Mouse (Mus musculus) forebrain, embryonic 15.5 days (tissue): ENCODE measurements around the gene Olfr1410. TPM values are rescaled to one million over a fixed set of nuclear protein-coding genes. Genes with fewer than 3 reads are reported as not detected.

Experiments
- ATAC-seq: fragments of 200-750 bp; cut with Nextera tagmentation; replicated peaks from 2 replicates; pipeline ENCODE4 v1.8.0; 2017; ENCODE audit warnings: mild to moderate bottlenecking, moderate TSS enrichment, moderate library complexity
- H3K27ac ChIP-seq: fragments of 300-500 bp; sonication (generic); replicated peaks from 2 replicates; pipeline ENCODE4 v1.5.1; 2015; ENCODE audit warnings: mild to moderate bottlenecking, inconsistent platforms
- H3K27me3 ChIP-seq: fragments of 300-500 bp; sonication (generic); 2 replicates; pipeline ENCODE4 v1.6.1; 2015; ENCODE audit warnings: inconsistent platforms
- H3K36me3 ChIP-seq: fragments of 300-500 bp; sonication (generic); 2 replicates; pipeline ENCODE4 v1.6.1; 2015; ENCODE audit warnings: mild to moderate bottlenecking, inconsistent platforms
- H3K4me1 ChIP-seq: fragments of 300-500 bp; sonication (generic); 2 replicates; pipeline ENCODE4 v1.6.1; 2015; ENCODE audit warnings: inconsistent platforms
- H3K4me2 ChIP-seq: fragments of 300-500 bp; sonication (generic); replicated peaks from 2 replicates; pipeline ENCODE4 v1.6.1; 2015; ENCODE audit warnings: mild to moderate bottlenecking, inconsistent platforms
- H3K4me3 ChIP-seq: fragments of 300-500 bp; sonication (generic); 2 replicates; pipeline ENCODE4 v1.5.1; 2015; ENCODE audit warnings: mild to moderate bottlenecking, inconsistent platforms
- H3K9ac ChIP-seq: fragments of 300-500 bp; sonication (generic); replicated peaks from 2 replicates; pipeline ENCODE4 v1.6.1; 2015; ENCODE audit warnings: mild to moderate bottlenecking, inconsistent platforms
- H3K9me3 ChIP-seq: fragments of 300-500 bp; sonication (generic); 2 replicates; pipeline ENCODE4 v1.6.1; 2016; ENCODE audit warnings: inconsistent platforms
- WGBS: fragments of 180-500 bp; shearing (Covaris S2); methylation state at CpG from one replicate; pipeline ENCODE4 v1.1.7; 2015; ENCODE audit warnings: mixed read lengths; 5-methylcytosine and 5-hydroxymethylcytosine counted together
- polyA plus RNA-seq: library from polyadenylated mRNA; unstranded; fragments of >200 nt; fragmentation: Nextera tagmentation; extraction: Ambion mirVana; gene quantifications from 2 replicates; pipeline ENCODE4 v1.2.1, GENCODE M21; 2015

The Olfr1410 gene
- not detected in 2 replicates for polyA plus RNA-seq

DNA sequence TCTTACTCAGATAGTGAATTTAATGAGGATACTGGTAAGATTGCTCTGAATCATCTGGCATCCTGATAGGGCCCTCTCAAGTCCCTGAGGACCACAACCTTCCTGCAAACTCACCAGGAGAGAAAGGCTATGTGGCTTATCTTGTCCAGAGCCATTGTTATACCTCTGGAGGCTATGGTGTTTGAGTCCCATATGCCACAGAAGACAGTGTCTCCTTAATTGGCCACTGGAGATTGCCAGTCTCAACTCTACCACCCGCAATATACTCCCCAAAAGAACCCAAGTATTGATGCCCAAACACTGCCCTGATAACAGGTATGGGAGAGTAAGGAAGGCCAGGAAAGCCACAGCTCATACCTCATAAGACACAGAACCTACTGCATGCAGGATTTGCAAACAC, at the start of gene Olfr1410:
TSS of gene Olfr1410 (plus strand) at position 301 of the 400 bp plus-strand sequence.
- no peak within 1 kb of the TSS for H3K27ac ChIP-seq
- no peak within 1 kb of the TSS for H3K4me3 ChIP-seq
- H3K4me1 ChIP-seq: no peaks in the 10 kb centered on the region
- 93% methylated on average over 1 of the region's 1 CpGs for WGBS
- no peak within 1 kb of the TSS for H3K4me2 ChIP-seq
- no peak within 1 kb of the TSS for H3K9ac ChIP-seq
- H3K27me3 ChIP-seq: no peaks in the 10 kb centered on the region
- ATAC-seq: no peak
- H3K36me3 ChIP-seq: no peaks in the 10 kb centered on the region
- H3K9me3 ChIP-seq: no peaks in the 10 kb centered on the region

DNA sequence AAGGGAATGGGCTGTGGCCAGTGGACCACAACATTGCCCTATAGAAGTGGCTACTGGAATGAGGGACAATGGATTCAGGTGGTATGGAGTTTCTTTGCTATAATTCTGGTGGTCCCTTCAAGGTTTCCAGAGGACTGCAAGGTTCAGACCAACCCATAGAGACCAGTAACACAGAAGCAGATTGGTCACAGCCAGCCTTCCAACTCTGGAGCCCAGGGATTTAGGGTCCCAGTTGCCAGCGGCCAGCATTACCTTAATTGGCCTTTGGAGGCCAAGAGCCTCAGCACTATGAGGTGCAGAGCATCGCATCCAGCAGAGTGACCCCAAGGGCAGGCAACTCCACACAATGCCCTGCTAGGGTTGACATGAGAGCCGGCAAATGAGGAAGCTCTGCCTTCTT, 34.6 kb upstream of the Olfr1410 start, which contains the start of gene Olfr1413:
TSS of gene Olfr1413 (plus strand) at position 301 of the 400 bp plus-strand sequence.
- no peak for ATAC-seq
- H3K27ac ChIP-seq: no peak within 1 kb of the TSS
- H3K9ac ChIP-seq: no peak within 1 kb of the TSS
- no peaks in the 10 kb centered on the region for H3K4me1 ChIP-seq
- no peak within 1 kb of the TSS for H3K4me3 ChIP-seq
- H3K27me3 ChIP-seq: no peaks in the 10 kb centered on the region
- no peaks in the 10 kb centered on the region for H3K9me3 ChIP-seq
- 86% methylated on average over 3 of the region's 3 CpGs for WGBS
- no peak within 1 kb of the TSS for H3K4me2 ChIP-seq
- no peaks in the 10 kb centered on the region for H3K36me3 ChIP-seq

DNA sequence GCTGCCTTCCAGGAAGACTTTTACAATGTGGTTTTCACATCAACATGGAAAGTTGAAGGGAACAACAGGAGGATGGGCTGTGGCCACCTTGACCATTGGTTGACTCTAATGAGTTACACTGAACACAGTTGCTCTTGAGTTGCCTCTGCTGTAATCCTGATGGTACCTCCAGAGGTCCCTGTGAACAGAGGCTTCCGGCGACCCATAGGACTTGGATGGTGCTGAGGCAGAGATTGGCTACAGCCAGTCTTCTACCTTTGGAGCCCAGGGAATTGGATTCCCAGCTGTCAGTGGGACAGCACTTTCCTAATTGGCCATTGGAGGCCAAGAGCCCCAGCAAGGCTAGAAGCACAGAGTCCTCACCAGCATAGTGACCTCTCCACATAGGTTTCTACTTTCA, 20.1 kb upstream of the Olfr1410 start, which contains the start of gene Olfr1412:
TSS of gene Olfr1412 (plus strand) at position 301 of the 400 bp plus-strand sequence.
- Histone ChIP-seq H3K27ac (no peak within 1 kb of the TSS), H3K4me3 (no peak within 1 kb of the TSS), H3K27me3 (no peaks in the 10 kb centered on the region), H3K9me3 (no peaks in the 10 kb centered on the region), H3K4me2 (no peak within 1 kb of the TSS), H3K4me1 (no peaks in the 10 kb centered on the region), H3K36me3 (no peaks in the 10 kb centered on the region), H3K9ac (no peak within 1 kb of the TSS)
- no peak for ATAC-seq
- WGBS: 87% methylated on average over 2 of the region's 2 CpGs

DNA sequence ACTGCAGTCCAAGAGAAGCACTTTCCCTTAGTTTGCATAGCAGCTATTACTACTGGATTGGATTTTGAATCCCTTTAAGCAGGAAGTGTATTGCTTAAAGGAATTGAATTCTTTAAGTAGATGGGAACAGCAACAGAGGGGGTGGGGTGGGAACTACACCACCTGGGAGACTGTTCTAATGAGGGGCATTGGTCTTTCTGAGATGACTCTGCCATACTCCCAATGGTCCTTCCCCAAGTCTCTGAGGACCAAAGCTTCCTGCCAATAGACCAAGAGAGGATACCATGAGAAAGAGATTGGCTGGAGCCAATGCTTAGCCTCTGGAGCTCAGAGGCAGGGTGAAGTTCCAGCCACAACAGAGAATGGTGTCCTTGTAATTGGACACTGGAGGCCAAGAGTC, 11.5 kb upstream of the Olfr1410 start, which contains the start of gene Olfr1411:
TSS of gene Olfr1411 (plus strand) at position 301 of the 400 bp plus-strand sequence.
- Histone ChIP-seq H3K9me3 (no peaks in the 10 kb centered on the region), H3K36me3 (no peaks in the 10 kb centered on the region), H3K9ac (no peak within 1 kb of the TSS), H3K4me3 (no peak within 1 kb of the TSS), H3K27ac (no peak within 1 kb of the TSS), H3K4me1 (no peaks in the 10 kb centered on the region), H3K27me3 (no peaks in the 10 kb centered on the region), H3K4me2 (no peak within 1 kb of the TSS)
- ATAC-seq: no peak

DNA sequence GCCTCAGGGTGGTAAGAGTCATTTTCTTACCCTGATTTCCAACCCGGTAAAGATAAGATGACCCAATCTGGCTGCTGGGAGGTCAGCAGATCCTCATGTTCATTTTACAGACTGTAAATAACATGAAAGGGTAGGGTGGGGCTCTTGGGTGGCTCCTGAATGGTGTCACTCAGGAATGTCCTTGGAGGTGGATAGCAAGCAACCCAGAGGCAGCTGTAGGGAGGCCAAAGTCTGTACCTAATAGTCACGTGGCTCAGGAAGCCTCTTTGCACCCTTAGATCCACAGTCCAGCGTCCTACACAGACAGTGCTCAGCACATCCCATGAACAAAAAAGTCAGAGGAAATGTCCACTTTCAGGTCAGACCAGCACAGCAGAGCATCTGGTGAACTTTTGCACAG, 9.6 kb upstream of the Olfr1410 start:
- WGBS: 90% methylated on average over 3 of the region's 3 CpGs
- Histone ChIP-seq H3K9ac (no peak overlapping the region), H3K4me1 (no peaks in the 10 kb centered on the region), H3K27me3 (no peaks in the 10 kb centered on the region), H3K4me3 (no peak overlapping the region), H3K27ac (no peak overlapping the region), H3K36me3 (no peaks in the 10 kb centered on the region), H3K4me2 (no peak overlapping the region), H3K9me3 (no peaks in the 10 kb centered on the region)
- no peak for ATAC-seq

DNA sequence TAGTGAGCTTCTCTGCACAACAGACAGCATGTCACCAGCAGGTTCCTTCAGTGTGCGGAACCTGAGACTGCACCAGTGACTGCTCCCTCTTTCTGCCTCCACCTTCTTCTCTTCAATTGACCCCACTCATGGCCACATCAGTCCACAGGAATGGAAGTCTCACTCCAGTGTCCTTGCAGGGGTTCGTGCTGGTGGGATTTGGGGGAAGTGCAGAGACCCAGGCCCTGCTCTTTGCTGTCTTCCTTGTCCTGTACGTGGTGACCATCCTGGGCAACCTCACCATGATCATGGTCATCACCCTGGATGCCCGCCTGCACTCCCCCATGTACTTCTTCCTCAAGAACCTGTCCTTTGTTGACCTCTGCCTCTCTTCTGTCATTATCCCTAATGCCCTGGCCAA, 2.1 kb downstream of the Olfr1410 start:
- no peak overlapping the region for H3K4me2 ChIP-seq
- no peak overlapping the region for H3K27ac ChIP-seq
- H3K27me3 ChIP-seq: 0 out of 2 replicates have a peak, but pooled peaks cover 5% of the 10 kb centered on the region
- H3K4me3 ChIP-seq: no peak overlapping the region
- 70% methylated on average over 4 of the region's 4 CpGs for WGBS
- H3K36me3 ChIP-seq: no peaks in the 10 kb centered on the region
- no peak overlapping the region for H3K9ac ChIP-seq
- no peak for ATAC-seq
- H3K9me3 ChIP-seq: no peaks in the 10 kb centered on the region
- no peaks in the 10 kb centered on the region for H3K4me1 ChIP-seq

DNA sequence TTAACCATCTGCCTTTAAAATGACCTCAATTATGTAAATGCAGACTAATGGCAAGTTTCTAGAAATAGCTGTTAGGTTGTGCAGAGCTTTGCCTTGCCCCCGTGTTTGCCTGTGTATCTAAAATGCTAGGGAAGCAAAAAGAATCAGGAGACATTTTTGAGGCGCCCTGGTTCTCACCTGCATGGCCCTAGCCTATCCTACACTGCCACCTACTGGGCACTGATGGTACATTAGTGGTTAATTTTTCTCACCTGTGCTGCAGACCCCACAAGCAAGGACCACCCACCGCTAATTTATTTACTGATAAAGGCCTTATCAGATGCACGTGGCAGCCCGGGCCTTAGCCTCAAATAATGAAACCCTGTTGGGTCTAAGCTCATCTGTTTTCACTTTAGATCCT, 5.4 kb downstream of the Olfr1410 start:
- no peak overlapping the region for H3K4me2 ChIP-seq
- H3K9me3 ChIP-seq: no peaks in the 10 kb centered on the region
- H3K36me3 ChIP-seq: no peaks in the 10 kb centered on the region
- no peak overlapping the region for H3K4me3 ChIP-seq
- H3K9ac ChIP-seq: no peak overlapping the region
- H3K4me1 ChIP-seq: peaks cover 3% of the 10 kb centered on the region; the same call in 1 of the 2 replicates
- H3K27me3 ChIP-seq: 0 out of 2 replicates have a peak, but pooled peaks cover 5% of the 10 kb centered on the region
- no peak for ATAC-seq
- WGBS: 8% methylated on average over 5 of the region's 5 CpGs
- H3K27ac ChIP-seq: no peak overlapping the region

DNA sequence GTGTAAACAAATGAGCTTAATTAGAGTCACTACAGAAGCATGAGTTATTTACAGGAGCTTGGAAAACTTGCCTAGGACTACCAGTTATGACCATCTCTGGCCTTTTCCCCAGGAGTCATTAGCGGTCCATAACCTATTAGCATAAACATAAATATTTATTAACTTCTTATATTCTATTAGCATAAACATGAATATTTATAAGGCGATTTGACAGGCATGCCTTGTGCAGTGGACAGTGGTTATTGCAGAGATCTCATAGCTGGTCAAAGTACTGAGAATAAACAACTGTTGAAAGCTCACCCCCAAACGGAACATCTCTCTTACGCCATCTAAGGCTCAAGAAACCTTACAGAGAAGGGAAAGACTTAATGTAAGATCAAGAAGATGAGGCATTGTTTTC, 7.6 kb downstream of the Olfr1410 start:
- no peak overlapping the region for H3K27ac ChIP-seq
- no peaks in the 10 kb centered on the region for H3K9me3 ChIP-seq
- H3K4me2 ChIP-seq: no peak overlapping the region
- peaks cover 3% of the 10 kb centered on the region; the same call in 1 of the 2 replicates for H3K4me1 ChIP-seq
- WGBS: 33% methylated on average over 4 of the region's 4 CpGs
- H3K36me3 ChIP-seq: no peaks in the 10 kb centered on the region
- H3K9ac ChIP-seq: no peak overlapping the region
- H3K27me3 ChIP-seq: 0 out of 2 replicates have a peak, but pooled peaks cover 5% of the 10 kb centered on the region
- no peak overlapping the region for H3K4me3 ChIP-seq
- no peak for ATAC-seq

DNA sequence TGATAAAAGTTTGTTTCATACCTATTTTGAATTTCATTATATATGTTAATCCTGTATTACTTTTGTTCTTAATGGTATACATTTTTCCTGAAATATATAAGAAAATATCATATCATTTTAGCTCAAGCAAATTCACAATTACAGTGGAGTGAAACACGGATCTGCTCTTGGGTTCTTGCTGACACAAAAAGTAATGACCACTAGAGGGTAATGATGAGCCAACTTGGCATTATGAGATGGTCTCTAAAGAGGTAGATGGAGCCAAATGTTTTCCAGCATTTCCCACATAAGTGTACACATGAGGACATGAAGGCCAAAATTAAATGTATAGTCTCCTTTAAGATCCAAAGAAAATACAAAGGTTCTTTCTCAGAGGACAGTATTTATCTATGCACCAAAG, 8.9 kb downstream of the Olfr1410 start:
- 11% methylated on average over 1 of the region's 1 CpGs for WGBS
- no peak overlapping the region for H3K9ac ChIP-seq
- ATAC-seq: no peak

DNA sequence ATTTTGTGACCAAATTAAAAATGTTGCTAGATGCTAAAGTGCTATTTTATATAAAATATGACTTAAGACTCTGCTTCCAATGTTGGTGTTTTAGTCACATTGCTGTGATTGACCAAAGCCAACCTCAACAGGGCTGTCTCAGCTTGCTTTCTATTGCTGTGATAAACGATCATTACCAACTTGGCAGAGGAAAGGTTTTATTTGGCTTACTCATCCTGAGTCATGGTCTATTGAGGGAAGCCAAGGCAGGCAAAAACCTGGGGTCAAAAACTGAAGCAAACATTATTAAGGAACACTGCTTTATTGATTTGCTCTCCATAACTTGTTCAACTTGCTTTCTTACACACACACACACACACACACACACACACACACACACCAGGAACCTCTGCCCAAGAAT, 10.5 kb downstream of the Olfr1410 start:
- WGBS: 84% methylated on average over 1 of the region's 1 CpGs
- Histone ChIP-seq H3K4me1 (peaks cover 3% of the 10 kb centered on the region; the same call in 1 of the 2 replicates), H3K9me3 (no peaks in the 10 kb centered on the region), H3K36me3 (no peaks in the 10 kb centered on the region), H3K4me3 (no peak overlapping the region), H3K4me2 (no peak overlapping the region), H3K9ac (no peak overlapping the region), H3K27ac (no peak overlapping the region), H3K27me3 (0 out of 2 replicates have a peak, but pooled peaks cover 5% of the 10 kb centered on the region)
- ATAC-seq: no peak

More for the DNA sequence above, 8.9 kb downstream of the Olfr1410 start:
- Histone ChIP-seq H3K4me3 (no peak overlapping the region), H3K27me3 (0 out of 2 replicates have a peak, but pooled peaks cover 5% of the 10 kb centered on the region), H3K27ac (no peak overlapping the region), H3K4me2 (no peak overlapping the region), H3K9me3 (no peaks in the 10 kb centered on the region), H3K4me1 (peaks cover 3% of the 10 kb centered on the region; the same call in 1 of the 2 replicates), H3K36me3 (no peaks in the 10 kb centered on the region)

DNA sequence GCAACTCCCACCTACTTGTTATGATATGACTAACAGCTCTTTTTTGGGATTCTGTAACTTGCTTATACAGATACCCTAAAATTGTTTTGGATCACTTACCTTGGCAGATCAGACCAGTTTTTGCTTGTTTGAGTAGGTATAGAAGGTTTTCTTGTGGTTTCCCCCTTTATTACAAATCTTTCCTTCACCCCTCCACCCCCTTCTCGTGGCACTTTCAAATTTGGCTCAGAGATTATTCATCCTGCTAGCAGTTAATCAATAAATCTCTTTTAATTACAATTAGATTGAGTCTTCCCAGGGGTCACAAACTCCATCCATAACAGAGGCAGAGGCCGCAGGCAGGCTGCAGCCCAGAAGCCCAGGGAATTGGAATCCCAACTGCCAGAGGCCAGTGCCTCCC, 11.9 kb downstream of the Olfr1410 start, which contains the start of gene Olfr12:
TSS of gene Olfr12 (plus strand) at position 301 of the 400 bp plus-strand sequence.
- Histone ChIP-seq H3K4me2 (no peak within 1 kb of the TSS), H3K9me3 (no peaks in the 10 kb centered on the region), H3K36me3 (no peaks in the 10 kb centered on the region), H3K27me3 (no peaks in the 10 kb centered on the region), H3K27ac (no peak within 1 kb of the TSS), H3K4me3 (no peak within 1 kb of the TSS), H3K4me1 (peaks cover 3% of the 10 kb centered on the region; the same call in 1 of the 2 replicates), H3K9ac (no peak within 1 kb of the TSS)
- ATAC-seq: no peak
- 61% methylated on average over 2 of the region's 2 CpGs for WGBS

DNA sequence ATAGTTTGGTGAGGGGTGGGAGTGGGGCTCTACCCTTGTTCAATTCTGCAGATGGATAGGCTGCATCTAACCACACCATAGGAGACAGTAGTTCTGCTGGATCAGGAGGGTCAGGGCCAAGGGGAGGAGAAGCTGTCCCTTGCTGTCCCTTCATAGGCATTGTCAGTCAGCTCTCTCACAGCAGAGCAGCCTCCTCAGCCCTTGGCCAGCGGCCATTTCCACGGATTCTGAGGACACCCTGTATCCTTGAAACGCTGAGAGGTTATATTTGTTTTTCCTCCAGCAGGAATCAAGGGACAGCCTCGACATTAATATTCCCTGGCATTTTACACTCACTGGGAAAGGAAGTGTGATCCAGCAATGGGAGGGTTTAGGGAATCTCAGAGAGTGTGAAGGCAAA, 12.8 kb downstream of the Olfr1410 start:
- H3K36me3 ChIP-seq: no peaks in the 10 kb centered on the region
- no peak overlapping the region for H3K27ac ChIP-seq

DNA sequence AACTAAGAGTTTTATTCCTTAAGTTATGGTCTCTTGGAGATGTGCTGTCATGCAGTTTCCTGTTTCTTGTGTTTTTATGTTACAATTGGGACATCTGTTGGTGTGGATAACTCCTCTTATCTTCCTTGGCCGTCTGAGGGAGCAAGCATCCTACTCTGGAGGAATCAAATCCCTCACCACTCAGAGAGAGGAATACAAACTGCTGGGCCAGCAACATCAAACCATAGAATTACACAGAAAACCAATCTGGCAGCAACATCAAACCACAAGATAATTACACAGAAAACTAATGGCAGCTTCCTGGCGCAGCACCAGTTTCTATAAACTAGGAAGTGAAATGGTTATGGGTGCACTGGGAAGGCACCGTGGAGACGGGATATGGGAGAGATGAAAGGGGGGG, 22.6 kb downstream of the Olfr1410 start:
- Histone ChIP-seq H3K4me1 (no peaks in the 10 kb centered on the region), H3K4me3 (no peak overlapping the region), H3K27ac (no peak overlapping the region), H3K27me3 (no peaks in the 10 kb centered on the region), H3K9me3 (no peaks in the 10 kb centered on the region), H3K36me3 (no peaks in the 10 kb centered on the region), H3K4me2 (no peak overlapping the region), H3K9ac (no peak overlapping the region)
- no peak for ATAC-seq
- WGBS: 58% methylated on average over 4 of the region's 4 CpGs

More for the DNA sequence above, 12.8 kb downstream of the Olfr1410 start:
- Histone ChIP-seq H3K4me2 (no peak overlapping the region), H3K4me3 (no peak overlapping the region), H3K27me3 (no peaks in the 10 kb centered on the region), H3K9ac (no peak overlapping the region), H3K4me1 (peaks cover under 1% of the 10 kb centered on the region; the same call in 1 of the 2 replicates), H3K9me3 (no peaks in the 10 kb centered on the region)
- WGBS: 77% methylated on average over 4 of the region's 4 CpGs
- no peak for ATAC-seq
